Mouse (Mus musculus): ENCODE results near the gene Vcpkmt.

Vcpkmt gene

DNA sequence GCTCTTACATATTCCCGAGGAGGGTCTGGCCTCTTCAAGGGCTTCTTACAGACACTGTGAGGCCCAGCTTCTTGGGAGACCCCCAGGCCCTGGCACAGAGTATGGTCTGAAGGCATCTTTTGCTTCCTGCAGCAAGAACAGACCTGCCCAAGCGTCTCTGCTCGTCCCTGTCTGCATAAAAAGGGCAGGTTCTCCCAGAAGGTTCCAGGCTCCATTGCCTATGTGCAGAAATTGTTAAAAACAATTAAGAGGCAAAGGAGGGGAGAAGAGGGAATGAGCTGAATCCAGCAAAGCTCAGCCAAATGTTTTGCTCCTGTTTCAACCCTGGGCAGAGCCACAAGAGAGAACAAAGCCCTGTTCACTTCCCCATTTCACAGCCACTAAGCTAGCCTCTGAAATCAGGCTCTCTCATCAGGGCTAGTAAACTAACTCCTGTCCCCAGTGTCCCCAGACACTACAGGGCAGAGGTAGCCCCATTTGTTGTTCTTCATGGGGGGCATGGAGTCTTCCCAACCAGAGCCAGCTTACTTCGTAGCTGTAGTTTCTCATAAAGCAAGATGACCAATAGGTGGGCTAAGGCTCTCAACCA is 44.4 kb downstream of the Vcpkmt start:
- DNase-seq (ENCODE audit: low read depth, low spot score), result no peak

DNA sequence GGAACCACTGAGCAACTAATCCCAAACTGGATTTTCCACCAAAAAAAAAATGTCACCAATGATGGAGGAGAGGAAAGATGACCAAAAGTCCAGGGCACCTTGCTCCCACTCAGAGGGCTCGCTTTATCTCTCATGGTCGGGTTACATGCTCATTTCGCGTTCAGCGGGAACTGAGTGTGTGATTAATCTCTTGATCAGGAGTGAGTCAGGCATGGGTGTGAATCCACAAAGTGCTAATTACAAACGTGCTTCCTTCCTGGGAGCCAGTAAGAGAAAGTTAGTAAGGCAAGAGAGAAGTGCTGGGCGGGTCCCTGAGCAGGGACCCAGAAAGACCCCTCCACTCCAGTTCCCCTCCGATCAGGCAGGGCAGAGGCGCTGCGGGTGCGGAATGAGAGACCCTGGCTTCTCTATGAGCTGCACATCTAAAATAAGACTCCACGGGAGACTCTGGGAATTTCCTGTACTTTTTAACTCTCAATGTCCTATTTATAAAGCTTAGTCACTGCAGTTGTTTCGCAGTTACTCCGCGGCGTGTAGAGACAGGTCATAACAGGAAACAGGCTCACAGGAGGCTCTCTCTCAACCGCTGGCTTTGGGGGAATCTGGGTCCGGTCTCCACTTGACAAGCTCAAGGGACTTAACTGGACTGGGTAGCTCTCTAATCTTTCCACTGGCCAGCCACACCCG is 45.0 kb downstream of the Vcpkmt start:
- no peak for DNase-seq (ENCODE audit: low read depth, low spot score)

DNA sequence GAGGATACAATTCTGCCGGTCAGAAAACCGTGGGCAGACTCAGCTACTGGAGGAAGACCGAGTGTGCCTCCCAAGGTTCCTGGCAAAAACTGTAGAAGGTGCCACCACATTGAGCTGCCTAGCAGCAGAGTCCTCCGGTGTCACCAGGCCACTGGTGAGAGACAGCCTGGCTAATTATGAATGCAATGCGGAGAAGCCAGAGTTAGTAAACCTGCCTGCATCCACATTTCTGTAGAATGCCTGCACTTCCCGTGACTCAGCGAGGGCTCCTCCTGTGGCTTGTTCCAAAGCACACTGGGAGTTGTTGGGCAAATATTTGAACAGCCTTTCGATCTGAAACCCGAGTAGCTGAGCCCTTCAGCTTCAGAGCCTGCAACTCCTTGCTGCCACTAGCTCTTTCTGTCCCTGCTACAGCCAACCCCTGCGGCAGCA is 45.6 kb downstream of the Vcpkmt start:
- DNase-seq (ENCODE audit: low read depth, low spot score), result no peak

GRCm38 (mm10) chr12:69536616-69537242 is 46.1 kb downstream of the Vcpkmt start:
- no peak for DNase-seq (ENCODE audit: low read depth, low spot score)

DNA sequence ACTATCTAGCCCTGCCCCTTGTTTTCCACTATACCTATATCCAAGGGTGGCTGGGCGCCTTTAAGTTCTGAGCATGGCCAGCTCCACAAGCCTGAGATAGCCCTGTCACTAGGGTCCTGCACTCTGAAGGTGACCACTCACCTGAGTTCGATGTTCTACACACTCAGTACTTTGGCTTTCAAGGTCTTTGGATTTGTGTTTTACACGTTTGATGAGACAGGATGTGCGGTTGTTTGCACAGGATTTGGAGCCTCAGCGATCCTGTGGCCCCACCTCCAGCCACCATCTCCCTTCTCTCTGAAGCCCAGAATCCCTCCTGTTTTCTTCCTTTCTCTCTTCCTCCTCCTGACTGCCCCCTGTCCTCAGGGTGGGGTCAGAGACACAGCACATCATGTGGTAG is 49.6 kb downstream of the Vcpkmt start:
- no peak for DNase-seq (ENCODE audit: low read depth, low spot score)

DNA sequence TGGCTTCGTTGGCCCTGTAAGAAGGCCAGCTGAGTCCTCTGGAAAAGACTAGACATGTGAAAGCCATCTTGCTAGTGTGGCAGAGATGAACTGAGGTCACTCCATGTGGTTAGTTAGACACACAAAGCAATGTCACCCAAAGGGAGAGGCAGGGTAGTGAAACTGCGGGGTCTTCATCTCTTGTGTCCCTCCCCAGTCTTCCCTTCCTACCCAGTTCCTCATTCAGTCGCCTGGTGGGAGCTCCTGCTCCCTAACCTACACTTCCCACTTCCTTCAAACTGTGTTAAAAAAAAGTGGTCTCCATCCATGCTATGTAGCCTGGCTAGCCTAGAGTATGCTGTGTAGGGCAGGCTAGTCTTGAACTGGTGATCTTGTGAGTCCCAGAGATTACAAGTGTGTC is 50.3 kb downstream of the Vcpkmt start:
- DNase-seq (ENCODE audit: low read depth, low spot score), result no peak

DNA sequence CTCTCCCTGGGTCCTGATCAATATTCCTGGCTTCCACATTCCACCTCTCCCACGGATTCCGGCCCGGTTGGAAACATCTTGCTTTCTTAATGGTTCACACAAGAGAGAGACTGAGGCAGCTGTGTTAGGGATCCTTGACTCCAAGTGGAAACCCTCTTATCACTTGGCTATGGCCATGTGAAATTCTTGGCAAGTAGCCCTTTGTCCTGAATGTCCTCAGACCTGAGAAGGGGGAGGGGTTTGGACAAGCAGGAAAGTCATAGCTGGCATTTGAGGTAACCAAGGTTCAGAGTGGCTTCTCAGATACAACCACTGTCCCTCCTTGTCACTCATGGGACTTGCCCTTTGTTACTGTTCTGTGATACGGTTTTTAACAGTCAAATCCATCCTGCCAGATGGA is 50.7 kb downstream of the Vcpkmt start:
- DNase-seq (ENCODE audit: low read depth, low spot score), result no peak

- no peak for DNase-seq (ENCODE audit: low read depth, low spot score)
Measured at GRCm38 (mm10) chr12:69529694-69530403, 53.0 kb downstream of the Vcpkmt start.

- DNase-seq (ENCODE audit: low read depth, low spot score), result no peak
Measured at GRCm38 (mm10) chr12:69528275-69529032, 54.4 kb downstream of the Vcpkmt start.

Data from c-Kit-negative CD71-positive TER-119-positive erythroid progenitor cells, embryonic 14.5 days (primary cell).